In genomic region chr17:6812851-6813191, GRCm38 (mm10) we compare ENCODE assay signal across 10 mouse cellular contexts. TPM values are rescaled to one million over a fixed set of nuclear protein-coding genes. Genes with fewer than 3 reads are reported as not detected.
DNase-seq lines count a peak whose midpoint lies in the region; ATAC-seq lines count a peak whose summit lies in the region.
"Had no signal": no experiment of that assay in that cellular context is flagged by ENCODE, and none has a peak within 500 bp of the region (broad histone marks: within the 10 kb centered on the region; RNA-seq: fewer than 3 reads in every experiment).

No protein-coding gene starts in this region.

- no peaks in the 10 kb centered on the region for H3K36me3 ChIP-seq in forebrain, embryonic 10.5 days (replicated peaks)
- H3K36me3 ChIP-seq in forebrain, embryonic 15.5 days = no peaks in the 10 kb centered on the region
- no peaks in the 10 kb centered on the region for H3K36me3 ChIP-seq in midbrain, embryonic 10.5 days
- no peaks in the 10 kb centered on the region for H3K36me3 ChIP-seq in midbrain, embryonic 15.5 days (replicated peaks)
- H3K36me3 ChIP-seq in stomach, embryonic 15.5 days = no peaks in the 10 kb centered on the region
- H3K36me3 ChIP-seq: liver, embryonic 12.5 days had no signal

- H3K4me2 ChIP-seq in forebrain, embryonic 15.5 days (replicated peaks) = no peak overlapping the region
- no peak overlapping the region for H3K4me2 ChIP-seq in midbrain, embryonic 15.5 days
- H3K4me2 ChIP-seq in stomach, embryonic 15.5 days = no peak overlapping the region
- H3K4me2 ChIP-seq: liver, embryonic 12.5 days had no signal

- no peaks in the 10 kb centered on the region for H3K9me3 ChIP-seq in forebrain, embryonic 10.5 days
- no peaks in the 10 kb centered on the region for H3K9me3 ChIP-seq in forebrain, embryonic 15.5 days
- no peaks in the 10 kb centered on the region for H3K9me3 ChIP-seq in midbrain, embryonic 10.5 days (replicated peaks)
- no peaks in the 10 kb centered on the region for H3K9me3 ChIP-seq in midbrain, embryonic 15.5 days
- no peaks in the 10 kb centered on the region for H3K9me3 ChIP-seq in stomach, embryonic 15.5 days
- H3K9me3 ChIP-seq: liver, embryonic 12.5 days had no signal

- peak overlapping the region; percentile 70; the same call in 1 of the 2 replicates for H3K27ac ChIP-seq in forebrain, embryonic 10.5 days
- no peak overlapping the region for H3K27ac ChIP-seq in forebrain, embryonic 15.5 days (replicated peaks)
- peak overlapping the region; percentile 64 for H3K27ac ChIP-seq in midbrain, embryonic 10.5 days (replicated peaks)
- no peak overlapping the region for H3K27ac ChIP-seq in midbrain, embryonic 15.5 days
- peak overlapping the region; percentile 75 for H3K27ac ChIP-seq in stomach, embryonic 15.5 days
- H3K27ac ChIP-seq: liver, embryonic 12.5 days had no signal

- ATAC-seq in forebrain, embryonic 15.5 days (replicated peaks) = no peak
- no peak for ATAC-seq in midbrain, embryonic 15.5 days (replicated peaks)
- peak; percentile 6; the same call in 1 of the 2 replicates for ATAC-seq in stomach, embryonic 15.5 days (ENCODE audit: insufficient read depth, low FRiP score, low read depth)

- no peaks in the 10 kb centered on the region for H3K27me3 ChIP-seq in forebrain, embryonic 10.5 days (ENCODE audit: poor library complexity, severe bottlenecking)
- no peaks in the 10 kb centered on the region for H3K27me3 ChIP-seq in forebrain, embryonic 15.5 days
- no peaks in the 10 kb centered on the region for H3K27me3 ChIP-seq in midbrain, embryonic 10.5 days (ENCODE audit: low read depth, poor library complexity, severe bottlenecking)
- no peaks in the 10 kb centered on the region for H3K27me3 ChIP-seq in midbrain, embryonic 15.5 days (replicated peaks)
- H3K27me3 ChIP-seq in stomach, embryonic 15.5 days (replicated peaks) = no peaks in the 10 kb centered on the region
- H3K27me3 ChIP-seq: liver, embryonic 12.5 days had no signal

- DNase-seq in forebrain, embryonic 10.5 days (ENCODE audit: extremely low spot score, low spot score) = no peak
- DNase-seq in midbrain, embryonic 10.5 days (ENCODE audit: low spot score) = peak; percentile 18
- peak; percentile 67 for DNase-seq in kidney, postnatal 10 days
- no peak for DNase-seq in left cerebral cortex, postnatal 36 days (ENCODE audit: low spot score in 2 of 2)
- no peak for DNase-seq in cerebellum, adult 9-11 months

- no peak overlapping the region for H3K9ac ChIP-seq in forebrain, embryonic 15.5 days (replicated peaks)
- H3K9ac ChIP-seq in midbrain, embryonic 15.5 days = no peak overlapping the region
- H3K9ac ChIP-seq in stomach, embryonic 15.5 days = no peak overlapping the region
- H3K9ac ChIP-seq: liver, embryonic 12.5 days had no signal

- peaks cover 37% of the 10 kb centered on the region for H3K4me1 ChIP-seq in forebrain, embryonic 10.5 days
- peaks cover 24% of the 10 kb centered on the region for H3K4me1 ChIP-seq in forebrain, embryonic 15.5 days
- H3K4me1 ChIP-seq in midbrain, embryonic 10.5 days = peaks cover 29% of the 10 kb centered on the region
- no peaks in the 10 kb centered on the region for H3K4me1 ChIP-seq in midbrain, embryonic 15.5 days
- H3K4me1 ChIP-seq in stomach, embryonic 15.5 days = peaks cover 5% of the 10 kb centered on the region; the same call in 1 of the 2 replicates

- WGBS in forebrain, embryonic 10.5 days = 9% methylated on average over 3 of the region's 3 CpGs
- 5% methylated on average over 3 of the region's 3 CpGs for WGBS in forebrain, embryonic 15.5 days
- WGBS in midbrain, embryonic 10.5 days = 10% methylated on average over 3 of the region's 3 CpGs
- 11% methylated on average over 3 of the region's 3 CpGs for whole genome bisulfite sequencing in midbrain, embryonic 15.5 days
- 22% methylated on average over 3 of the region's 3 CpGs for WGBS in stomach, embryonic 15.5 days

- H3K4me3 ChIP-seq in forebrain, embryonic 10.5 days = no peak overlapping the region
- no peak overlapping the region for H3K4me3 ChIP-seq in forebrain, embryonic 15.5 days
- no peak overlapping the region for H3K4me3 ChIP-seq in midbrain, embryonic 10.5 days
- H3K4me3 ChIP-seq in midbrain, embryonic 15.5 days = no peak overlapping the region
- H3K4me3 ChIP-seq in stomach, embryonic 15.5 days (replicated peaks) = no peak overlapping the region
- H3K4me3 ChIP-seq: liver, embryonic 12.5 days; myocyte had no signal

- intact Hi-C loops in left cerebral cortex, postnatal 36 days (cut with DNase I) = no loop called here

RNA-seq across cellular contexts. Expression of gene Ezr, which starts 30.2 kb away (rescaled TPM):
- 103 and 116 TPM in 2 replicates for polyA plus RNA-seq in forebrain, embryonic 10.5 days (2016; fragmentation: Nextera tagmentation; extraction: Ambion mirVana)
- polyA plus RNA-seq in forebrain, embryonic 15.5 days (2015; fragmentation: Nextera tagmentation; extraction: Ambion mirVana) = 112 and 125 TPM in 2 replicates
- polyA plus RNA-seq in midbrain, embryonic 10.5 days (2016; fragmentation: Nextera tagmentation; extraction: Ambion mirVana) = 54.9 and 56.7 TPM in 2 replicates
- 32.5 and 39.6 TPM in 2 replicates for polyA plus RNA-seq in midbrain, embryonic 15.5 days (2015; fragmentation: Nextera tagmentation; extraction: Ambion mirVana)
- polyA plus RNA-seq in stomach, embryonic 15.5 days (2015; fragmentation: Nextera tagmentation; extraction: Ambion mirVana) = 223 and 228 TPM in 2 replicates
- 10 to 100 TPM; 51.1 to 51.8 TPM for total RNA-seq in left cerebral cortex, postnatal 36 days (2021)

Comparison
In these comparisons a context has a peak if more than half of its experiments do, and no peak if none do; other contexts are left out.
1. H3K27ac ChIP-seq: peak in forebrain, embryonic 10.5 days (single experiment), midbrain, embryonic 10.5 days (single experiment) and stomach, embryonic 15.5 days (single experiment); none in forebrain, embryonic 15.5 days (single experiment) and midbrain, embryonic 15.5 days (single experiment).
2. DNase-seq: peak in midbrain, embryonic 10.5 days (single experiment) and kidney, postnatal 10 days (single experiment); none in forebrain, embryonic 10.5 days (single experiment), left cerebral cortex, postnatal 36 days (0 of 2) and cerebellum, adult 9-11 months (single experiment).